In genomic region chr7:46131266-46131665, GRCm38 (mm10) we compare ENCODE assay signal across 11 mouse cellular contexts. TPM values are rescaled to one million over a fixed set of nuclear protein-coding genes. Genes with fewer than 3 reads are reported as not detected.
DNase-seq lines count a peak whose midpoint lies in the region; ATAC-seq and TF ChIP-seq lines count a peak whose summit lies in the region.
"Had no signal": no experiment of that assay in that cellular context is flagged by ENCODE, and none has a peak within 500 bp of the region (broad histone marks: within the 10 kb centered on the region; RNA-seq: fewer than 3 reads in every experiment).

No protein-coding gene starts in this region.

- ATAC-seq in intestine, postnatal 0 days = peak; percentile 68

- H3K36me3 ChIP-seq in intestine, postnatal 0 days (ENCODE audit: control insufficient read depth, insufficient read depth) = no peaks in the 10 kb centered on the region

- no peak overlapping the region for H3K27ac ChIP-seq in intestine, postnatal 0 days (ENCODE audit: low read depth, low read length)

- intact Hi-C loops in heart, postnatal 25 days (cut with DNase I) = no loop called here

- H3K4me3 ChIP-seq in intestine, postnatal 0 days (ENCODE audit: low read depth, low read length) = no peak overlapping the region

- H3K4me1 ChIP-seq in intestine, postnatal 0 days (replicated peaks; ENCODE audit: control insufficient read depth, insufficient read depth, low read length) = no peaks in the 10 kb centered on the region

- no peak for TF ChIP-seq CTCF in intestine, postnatal 0 days (IDR thresholded peaks at IDR 0.05; ENCODE audit: low read depth)

- no peaks in the 10 kb centered on the region for H3K9me3 ChIP-seq in intestine, postnatal 0 days (ENCODE audit: control insufficient read depth)

- peak; percentile 51 to 81 for DNase-seq in layer of hippocampus, adult 18-20 months (ENCODE audit: low spot score in 2 of 2)
- no peak for DNase-seq in layer of hippocampus, postnatal 10 days (ENCODE audit: low spot score in 2 of 2)
- DNase-seq in 3T3-L1 (ENCODE audit: low read depth, low spot score) (peak; percentile 84), adipocyte (ENCODE audit: low spot score) (peak; percentile 5)
- no peak for DNase-seq in retina, embryonic 14.5 days (ENCODE audit: low spot score)
- no peak for DNase-seq in heart, postnatal 25 days (ENCODE audit: low spot score)
- no peak for DNase-seq in thymus, postnatal 36 days
- DNase-seq: gastrocnemius, postnatal 36 days had no signal

- H3K27me3 ChIP-seq in intestine, postnatal 0 days (replicated peaks; ENCODE audit: control insufficient read depth, insufficient read depth, low read length) = 0 out of 2 replicates have a peak, but pooled peaks cover 3% of the 10 kb centered on the region

- WGBS in intestine, postnatal 0 days = 34% methylated on average over 3 of the region's 3 CpGs

- H3K4me2 ChIP-seq in intestine, postnatal 0 days (replicated peaks; ENCODE audit: low read depth) = no peak overlapping the region
- H3K4me2 ChIP-seq: liver, embryonic 11.5 days had no signal

- no peak overlapping the region for H3K9ac ChIP-seq in intestine, postnatal 0 days (ENCODE audit: low read depth, low read length)

RNA-seq across cellular contexts. Expression of gene Kcnj11, which starts 30.7 kb away (rescaled TPM):
- 10 to 100 TPM; 33.8 to 38.5 TPM for total RNA-seq in layer of hippocampus, adult 18-20 months (2021)
- total RNA-seq in layer of hippocampus, postnatal 10 days (2021) = 10 to 100 TPM; 17.9 to 18.4 TPM
- polyA plus RNA-seq in intestine, postnatal 0 days (2015; fragmentation: Nextera tagmentation; extraction: Ambion mirVana) = 0.21 and 0.24 TPM in 2 replicates
- total RNA-seq in heart, postnatal 25 days (2021) = 10 to 100 TPM; 84.5 to 97.5 TPM
- total RNA-seq: MEL had no signal
- polyA plus RNA-seq: liver, embryonic 11.5 days had no signal

RNA-seq across cellular contexts. Expression of gene Abcc8, which starts 48.6 kb away (rescaled TPM):
- 10 to 100 TPM; 41.8 to 42.8 TPM for total RNA-seq in layer of hippocampus, adult 18-20 months (2021)
- total RNA-seq in layer of hippocampus, postnatal 10 days (2021) = 10 to 100 TPM; 41.9 to 42.6 TPM
- 0.95 and 1.8 TPM in 2 replicates for polyA plus RNA-seq in intestine, postnatal 0 days (2015; fragmentation: Nextera tagmentation; extraction: Ambion mirVana)
- total RNA-seq in heart, postnatal 25 days (2021) = 10 to 100 TPM; 52.4 to 54.4 TPM
- total RNA-seq: MEL had no signal

Comparison
In these comparisons a context has a peak if more than half of its experiments do, and no peak if none do; other contexts are left out.
1. DNase-seq: peak in layer of hippocampus, adult 18-20 months (2 of 2), 3T3-L1 (single experiment) and adipocyte (single experiment); none in layer of hippocampus, postnatal 10 days (0 of 2), retina, embryonic 14.5 days (single experiment), heart, postnatal 25 days (single experiment) and thymus, postnatal 36 days (0 of 2).